Mouse (Mus musculus) midbrain, postnatal 0 days (tissue): ENCODE data around the gene Glis3. TPM values are rescaled to one million over a fixed set of nuclear protein-coding genes. Genes with fewer than 3 reads are reported as not detected.
A peak's percentile ranks its signal among the peaks of the same experiment; 100 is the strongest.

ENCODE experiments used
- ATAC-seq: fragments of 200-750 bp; cut with Nextera tagmentation; 2 replicates; pipeline ENCODE4 v1.8.0; 2017; ENCODE audit warnings: moderate number of reproducible peaks, mild to moderate bottlenecking, moderate TSS enrichment, moderate library complexity; ENCODE audit not compliant: low FRiP score
- DNase-seq: peaks from one replicate; pipeline ENCODE4 v3.0.0-alpha.2; 2015; ENCODE audit warnings: low spot score
- H3K27ac ChIP-seq: fragments of 300-500 bp; sonication (generic); 2 replicates; pipeline ENCODE4 v1.5.1; 2014; ENCODE audit warnings: low read depth, mild to moderate bottlenecking, low read length, mixed read lengths
- H3K27me3 ChIP-seq: fragments of 300-500 bp; sonication (generic); 2 replicates; pipeline ENCODE4 v1.6.1; 2014; ENCODE audit warnings: low read length, control low read depth, mixed read lengths; ENCODE audit not compliant: insufficient read depth
- H3K36me3 ChIP-seq: fragments of 300-500 bp; sonication (generic); 2 replicates; pipeline ENCODE4 v1.6.1; 2014; ENCODE audit warnings: low read length, control low read depth, mixed read lengths; ENCODE audit not compliant: insufficient read depth
- H3K4me1 ChIP-seq: fragments of 300-500 bp; sonication (generic); 2 replicates; pipeline ENCODE4 v1.6.1; 2014; ENCODE audit warnings: mild to moderate bottlenecking, control low read depth, antibody characterized with exemption, low read length, mixed read lengths; ENCODE audit not compliant: insufficient read depth
- H3K4me2 ChIP-seq: fragments of 300-500 bp; sonication (generic); 2 replicates; pipeline ENCODE4 v1.6.1; 2014; ENCODE audit warnings: low read depth, mild to moderate bottlenecking, low read length, mixed read lengths; ENCODE audit not compliant: poor library complexity, severe bottlenecking
- H3K4me3 ChIP-seq: fragments of 300-500 bp; sonication (generic); 2 replicates; pipeline ENCODE4 v1.5.1; 2014; ENCODE audit warnings: low read depth, mild to moderate bottlenecking, low read length, moderate library complexity
- H3K9ac ChIP-seq: fragments of 300-500 bp; sonication (generic); replicated peaks from 2 replicates; pipeline ENCODE4 v1.6.1; 2014; ENCODE audit warnings: mild to moderate bottlenecking, low read length, moderate library complexity, mixed read lengths; ENCODE audit not compliant: poor library complexity, severe bottlenecking
- H3K9me3 ChIP-seq: fragments of 300-500 bp; sonication (generic); 2 replicates; pipeline ENCODE4 v1.6.1; 2016; ENCODE audit warnings: low read length, control low read depth
- CTCF ChIP-seq: IDR thresholded peaks from 2 replicates; pipeline ENCODE4 v1.5.1; 2016; ENCODE audit warnings: antibody characterized with exemption, mild to moderate bottlenecking
- WGBS: fragments of 180-500 bp; shearing (Covaris S2); extraction: QIAGEN DNeasy Blood & Tissue Kit; methylation state at CpG from one replicate; pipeline ENCODE4 v1.1.7; 2014; 5-methylcytosine and 5-hydroxymethylcytosine counted together
- polyA plus RNA-seq: library from polyadenylated mRNA; unstranded; fragments of >200 nt; fragmentation: Nextera tagmentation; extraction: Ambion mirVana; gene quantifications from 2 replicates; pipeline ENCODE4 v1.2.1, GENCODE M21; 2015
- total RNA-seq: library from RNA; depleted of rRNA; stranded (reverse); fragments of >200 nt; gene quantifications from 2 replicates; pipeline ENCODE4 v1.2.3, GENCODE M21; 2014

Glis3 gene
- total and polyA plus RNA-seq, 2 experiments from 2014 or later = 1.2 to 27.1 TPM

- no peak for DNase-seq
- H3K27me3 ChIP-seq = no peaks in the 10 kb centered on the region
- H3K4me3 ChIP-seq = no peak overlapping the region
- no peak for ATAC-seq
- WGBS = 90% methylated on average over 5 of the region's 5 CpGs
- no peak overlapping the region for H3K4me2 ChIP-seq
- no peaks in the 10 kb centered on the region for H3K36me3 ChIP-seq
- no peak overlapping the region for H3K27ac ChIP-seq
- no peak overlapping the region for H3K9ac ChIP-seq
- H3K4me1 ChIP-seq = no peaks in the 10 kb centered on the region
- no peaks in the 10 kb centered on the region for H3K9me3 ChIP-seq
- no peak for TF ChIP-seq CTCF
Observed at GRCm38 (mm10) chr19:28416069-28416468, 263.8 kb downstream of the Glis3 start.

GRCm38 (mm10) chr19:28408787-28409186 lies 271.1 kb downstream of the Glis3 start:
- Histone ChIP-seq H3K9me3 (no peaks in the 10 kb centered on the region), H3K4me3 (no peak overlapping the region), H3K4me2 (no peak overlapping the region), H3K4me1 (no peaks in the 10 kb centered on the region), H3K27me3 (no peaks in the 10 kb centered on the region), H3K27ac (no peak overlapping the region), H3K9ac (no peak overlapping the region), H3K36me3 (no peaks in the 10 kb centered on the region)
- ATAC-seq (no peak), DNase-seq (peak; percentile 19)
- 37% methylated on average over 3 of the region's 3 CpGs for WGBS
- no peak for TF ChIP-seq CTCF

GRCm38 (mm10) chr19:28402956-28403355 lies 276.9 kb downstream of the Glis3 start:
- H3K9ac ChIP-seq = no peak overlapping the region
- no peaks in the 10 kb centered on the region for H3K9me3 ChIP-seq
- no peak overlapping the region for H3K4me3 ChIP-seq
- DNase-seq = no peak
- no peaks in the 10 kb centered on the region for H3K4me1 ChIP-seq
- no peak for ATAC-seq
- no peak overlapping the region for H3K4me2 ChIP-seq
- no peaks in the 10 kb centered on the region for H3K36me3 ChIP-seq
- no peaks in the 10 kb centered on the region for H3K27me3 ChIP-seq
- H3K27ac ChIP-seq = no peak overlapping the region
- WGBS = 85% methylated on average over 6 of the region's 6 CpGs
- no peak for TF ChIP-seq CTCF

GRCm38 (mm10) chr19:28395584-28395861 lies 284.4 kb downstream of the Glis3 start:
- Histone ChIP-seq H3K27me3 (no peaks in the 10 kb centered on the region), H3K4me1 (no peaks in the 10 kb centered on the region), H3K36me3 (no peaks in the 10 kb centered on the region), H3K4me2 (no peak overlapping the region), H3K4me3 (no peak overlapping the region), H3K9me3 (no peaks in the 10 kb centered on the region), H3K27ac (no peak overlapping the region), H3K9ac (no peak overlapping the region)
- no peak for DNase-seq
- 80% methylated on average over 1 of the region's 1 CpGs for WGBS
- no peak for ATAC-seq
- no peak for TF ChIP-seq CTCF

- no peaks in the 10 kb centered on the region for H3K27me3 ChIP-seq
- H3K4me2 ChIP-seq = no peak overlapping the region
- no peak for TF ChIP-seq CTCF
- no peaks in the 10 kb centered on the region for H3K9me3 ChIP-seq
- H3K36me3 ChIP-seq = no peaks in the 10 kb centered on the region
- no peak overlapping the region for H3K27ac ChIP-seq
- peak; percentile 39 for DNase-seq
- WGBS = 28% methylated on average over 12 of the region's 12 CpGs
- no peak for ATAC-seq
- no peaks in the 10 kb centered on the region for H3K4me1 ChIP-seq
- no peak overlapping the region for H3K4me3 ChIP-seq
- H3K9ac ChIP-seq = no peak overlapping the region
Observed at GRCm38 (mm10) chr19:28394826-28395583, 284.9 kb downstream of the Glis3 start.

GRCm38 (mm10) chr19:28393766-28394165 lies 286.1 kb downstream of the Glis3 start:
- Histone ChIP-seq H3K9ac (no peak overlapping the region), H3K4me1 (no peaks in the 10 kb centered on the region), H3K36me3 (no peaks in the 10 kb centered on the region), H3K9me3 (no peaks in the 10 kb centered on the region), H3K27ac (no peak overlapping the region), H3K4me2 (no peak overlapping the region), H3K27me3 (no peaks in the 10 kb centered on the region), H3K4me3 (no peak overlapping the region)
- no peak for DNase-seq
- no peak for TF ChIP-seq CTCF
- WGBS = 92% methylated on average over 7 of the region's 7 CpGs
- ATAC-seq = no peak
